Mouse (Mus musculus) lung, adult 2 months (tissue): Measurements from ENCODE around the gene Tmem176b.

Experiments
- CTCF ChIP-seq: fragments of 200-500 bp; IDR thresholded peaks from 2 replicates; pipeline ENCODE4 v1.5.1; 2011; ENCODE audit warnings: mild to moderate bottlenecking, low read length, control low read depth; ENCODE audit not compliant: insufficient read depth
- POLR2A ChIP-seq: fragments of 200-500 bp; IDR thresholded peaks from 2 replicates; pipeline ENCODE4 v1.6.1; 2011; ENCODE audit warnings: low read depth, mild to moderate bottlenecking, control low read depth, low read length, borderline replicate concordance; ENCODE audit errors: extremely low read depth

DNA sequence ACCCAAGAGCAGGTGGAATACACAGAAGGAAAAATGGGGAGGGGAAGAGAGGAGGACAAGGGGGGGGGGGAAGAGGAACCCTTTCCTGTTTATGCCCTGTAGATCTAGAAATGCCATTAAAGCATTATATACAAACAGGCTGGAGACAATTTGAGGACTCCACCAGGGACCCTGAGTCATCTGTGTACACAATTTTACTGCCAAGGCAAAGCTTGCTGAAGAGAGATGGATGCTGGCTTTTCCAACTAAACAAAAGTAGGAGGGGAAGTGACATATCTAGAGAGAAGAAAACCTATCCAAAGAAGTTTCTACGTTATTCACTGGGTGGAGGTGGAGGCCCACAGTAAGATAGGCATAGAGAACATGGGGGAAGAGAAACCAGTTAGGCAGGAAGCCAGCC lies 11.1 kb downstream of the Tmem176b start:
- TF ChIP-seq CTCF, result no peak
- no peak for TF ChIP-seq POLR2A
